Mouse (Mus musculus): Measurements from ENCODE around the gene Sapcd1. TPM values are rescaled to one million over a fixed set of nuclear protein-coding genes. Genes with fewer than 3 reads are reported as not detected.
"Not testable (repeated sequence)": the region's sequence is repeated elsewhere in the genome, so short reads cannot be mapped to it uniquely, and the experiment has no call there.

The Sapcd1 gene
- polyA plus RNA-seq, 1 experiment: not detected

- TF ChIP-seq CTCF (IDR thresholded peaks at IDR 0.05; ENCODE audit: borderline replicate concordance, insufficient read depth, low read length): no peak
- TF ChIP-seq POLR2A (IDR thresholded peaks at IDR 0.05; ENCODE audit: low read depth, low read length): no peak
- no peak overlapping the region for H3K27ac ChIP-seq (ENCODE audit: insufficient read depth, low read length)
- peaks cover 4% of the 10 kb centered on the region; the same call in 1 of the 2 replicates for H3K4me1 ChIP-seq (ENCODE audit: control insufficient read depth, insufficient read depth, low read length)
- peak overlapping the region; percentile 81 for H3K4me3 ChIP-seq (ENCODE audit: insufficient read depth, low read length)
Measured at GRCm38 (mm10) chr17:35003022-35003838, 24.6 kb downstream of the Sapcd1 start.

GRCm38 (mm10) chr17:35002153-35002865 is 25.5 kb downstream of the Sapcd1 start:
- Histone ChIP-seq H3K4me3 (ENCODE audit: insufficient read depth, low read length) (peak overlapping the region; percentile 81), H3K4me1 (ENCODE audit: control insufficient read depth, insufficient read depth, low read length) (peaks cover 4% of the 10 kb centered on the region; the same call in 1 of the 2 replicates), H3K27ac (ENCODE audit: insufficient read depth, low read length) (peak overlapping the region; percentile 96)
- TF ChIP-seq CTCF (IDR thresholded peaks at IDR 0.05; ENCODE audit: borderline replicate concordance, insufficient read depth, low read length) (no peak), POLR2A (IDR thresholded peaks at IDR 0.05; ENCODE audit: low read depth, low read length) (peak; percentile 52; the same call in 1 of the 2 replicates)

- peak overlapping the region; percentile 96 for H3K27ac ChIP-seq (ENCODE audit: insufficient read depth, low read length)
Measured at GRCm38 (mm10) chr17:35001452-35002152, 26.2 kb downstream of the Sapcd1 start.

GRCm38 (mm10) chr17:35000717-35001451 is 26.9 kb downstream of the Sapcd1 start, which contains the start of gene Vars:
Gene Vars (plus strand): TSS chr17:35000987.
- TF ChIP-seq CTCF (IDR thresholded peaks at IDR 0.05; ENCODE audit: borderline replicate concordance, insufficient read depth, low read length) (no peak), POLR2A (IDR thresholded peaks at IDR 0.05; ENCODE audit: low read depth, low read length) (peak; percentile 85)
- Histone ChIP-seq H3K4me1 (ENCODE audit: control insufficient read depth, insufficient read depth, low read length) (peaks cover 6% of the 10 kb centered on the region; the same call in 1 of the 2 replicates), H3K4me3 (ENCODE audit: insufficient read depth, low read length) (peak within 1 kb of the TSS; percentile 81), H3K27ac (ENCODE audit: insufficient read depth, low read length) (peak within 1 kb of the TSS; percentile 96)

More at GRCm38 (mm10) chr17:35001452-35002152, 26.2 kb downstream of the Sapcd1 start:
- H3K4me3 ChIP-seq (ENCODE audit: insufficient read depth, low read length): peak overlapping the region; percentile 81
- TF ChIP-seq POLR2A (IDR thresholded peaks at IDR 0.05; ENCODE audit: low read depth, low read length) (peak; percentile 29), CTCF (IDR thresholded peaks at IDR 0.05; ENCODE audit: borderline replicate concordance, insufficient read depth, low read length) (no peak)
- H3K4me1 ChIP-seq (ENCODE audit: control insufficient read depth, insufficient read depth, low read length): peaks cover 6% of the 10 kb centered on the region; the same call in 1 of the 2 replicates

GRCm38 (mm10) chr17:34999871-35000716 is 27.7 kb downstream of the Sapcd1 start:
- not testable (repeated sequence) for H3K4me1 ChIP-seq (ENCODE audit: control insufficient read depth, insufficient read depth, low read length)
- H3K27ac ChIP-seq (ENCODE audit: insufficient read depth, low read length): peak overlapping the region; percentile 96
- peak; percentile 48 for TF ChIP-seq POLR2A (IDR thresholded peaks at IDR 0.05; ENCODE audit: low read depth, low read length)
- peak overlapping the region; percentile 81 for H3K4me3 ChIP-seq (ENCODE audit: insufficient read depth, low read length)

GRCm38 (mm10) chr17:34998526-34999430 is 29.0 kb downstream of the Sapcd1 start:
- TF ChIP-seq POLR2A (IDR thresholded peaks at IDR 0.05; ENCODE audit: low read depth, low read length): no peak
- no peak for TF ChIP-seq CTCF (IDR thresholded peaks at IDR 0.05; ENCODE audit: borderline replicate concordance, insufficient read depth, low read length)
- Histone ChIP-seq H3K4me1 (ENCODE audit: control insufficient read depth, insufficient read depth, low read length) (peaks cover 6% of the 10 kb centered on the region; the same call in 1 of the 2 replicates), H3K4me3 (ENCODE audit: insufficient read depth, low read length) (no peak overlapping the region; the same call in 1 of the 2 replicates), H3K27ac (ENCODE audit: insufficient read depth, low read length) (no peak overlapping the region)

GRCm38 (mm10) chr17:34997142-34997483 is 30.7 kb downstream of the Sapcd1 start:
- Histone ChIP-seq H3K4me3 (ENCODE audit: insufficient read depth, low read length) (no peak overlapping the region), H3K4me1 (ENCODE audit: control insufficient read depth, insufficient read depth, low read length) (peaks cover 6% of the 10 kb centered on the region; the same call in 1 of the 2 replicates), H3K27ac (ENCODE audit: insufficient read depth, low read length) (no peak overlapping the region)
- TF ChIP-seq POLR2A (IDR thresholded peaks at IDR 0.05; ENCODE audit: low read depth, low read length) (no peak; the same call in 1 of the 2 replicates), CTCF (IDR thresholded peaks at IDR 0.05; ENCODE audit: borderline replicate concordance, insufficient read depth, low read length) (no peak)
